Mouse (Mus musculus): ENCODE data around the gene Ier5. TPM values are rescaled to one million over a fixed set of nuclear protein-coding genes. Genes with fewer than 3 reads are reported as not detected.

The Ier5 gene
- total RNA-seq (2021) = 10 to 100 TPM; 13.2 to 15.5 TPM

GRCm38 (mm10) chr1:155099280-155099848 lies at the start of gene Ier5:
TSS of gene Ier5 (minus strand) at chr1:155099636.
- intact Hi-C loops (cut with DNase I) = loop anchor here (1.0 to 5.0 kb wide), 4 partner anchors 16 to 118 kb away; no protein-coding TSS in a partner anchor
- DNase-seq = peak; percentile 97

- no peak for DNase-seq
- intact Hi-C loops (cut with DNase I) = no loop called here
Observed at GRCm38 (mm10) chr1:155147228-155147627, 47.8 kb upstream of the Ier5 start.

GRCm38 (mm10) chr1:155146572-155146980 lies 47.1 kb upstream of the Ier5 start, which contains the start of gene Mr1:
TSS of gene Mr1 (minus strand) at chr1:155146814.
- peak; percentile 37 to 40 for DNase-seq

GRCm38 (mm10) chr1:155145620-155146019 lies 46.2 kb upstream of the Ier5 start:
- DNase-seq = no peak
- intact Hi-C loops (cut with DNase I) = no loop called here

More at GRCm38 (mm10) chr1:155146572-155146980, 47.1 kb upstream of the Ier5 start, which contains the start of gene Mr1:
- intact Hi-C loops (cut with DNase I) = no loop called here

GRCm38 (mm10) chr1:155140076-155140475 lies 40.6 kb upstream of the Ier5 start:
- DNase-seq = peak; percentile 72
- intact Hi-C loops (cut with DNase I) = loop anchor here (1.0 to 2.0 kb wide), 3 partner anchors 41 to 91 kb away; partner anchors contain the start of gene Ier5

GRCm38 (mm10) chr1:155138795-155139194 lies 39.4 kb upstream of the Ier5 start:
- intact Hi-C loops (cut with DNase I) = no loop called here
- peak; percentile 48 to 55 for DNase-seq

- DNase-seq = no peak
- intact Hi-C loops (cut with DNase I) = no loop called here
Observed at GRCm38 (mm10) chr1:155134866-155135265, 35.4 kb upstream of the Ier5 start.

- intact Hi-C loops (cut with DNase I) = no loop called here
Observed at GRCm38 (mm10) chr1:155127429-155127934, 28.0 kb upstream of the Ier5 start.

GRCm38 (mm10) chr1:155126716-155127115 lies 27.3 kb upstream of the Ier5 start:
- DNase-seq = no peak

More at GRCm38 (mm10) chr1:155127429-155127934, 28.0 kb upstream of the Ier5 start:
- DNase-seq = no peak

GRCm38 (mm10) chr1:155124397-155124796 lies 25.0 kb upstream of the Ier5 start:
- intact Hi-C loops (cut with DNase I) = no loop called here
- DNase-seq = no peak

More at GRCm38 (mm10) chr1:155126716-155127115, 27.3 kb upstream of the Ier5 start:
- intact Hi-C loops (cut with DNase I) = no loop called here

GRCm38 (mm10) chr1:155121977-155122939 lies 22.8 kb upstream of the Ier5 start:
- DNase-seq = peak; percentile 75 to 77
- intact Hi-C loops (cut with DNase I) = no loop called here

- DNase-seq = no peak
- intact Hi-C loops (cut with DNase I) = no loop called here
Observed at GRCm38 (mm10) chr1:155119719-155120118, 20.3 kb upstream of the Ier5 start.

GRCm38 (mm10) chr1:155113946-155114345 lies 14.5 kb upstream of the Ier5 start:
- DNase-seq = no peak
- intact Hi-C loops (cut with DNase I) = no loop called here

GRCm38 (mm10) chr1:155112875-155113274 lies 13.4 kb upstream of the Ier5 start:
- intact Hi-C loops (cut with DNase I) = no loop called here
- DNase-seq = no peak

- intact Hi-C loops (cut with DNase I) = no loop called here
- DNase-seq = no peak
Observed at GRCm38 (mm10) chr1:155112118-155112517, 12.7 kb upstream of the Ier5 start.

GRCm38 (mm10) chr1:155111491-155111890 lies 12.1 kb upstream of the Ier5 start:
- no peak for DNase-seq
- intact Hi-C loops (cut with DNase I) = no loop called here

GRCm38 (mm10) chr1:155109387-155110350 lies 10.2 kb upstream of the Ier5 start:
- intact Hi-C loops (cut with DNase I) = no loop called here
- DNase-seq = peak in 1 of 2 experiments; percentile 39

- DNase-seq = no peak
- intact Hi-C loops (cut with DNase I) = no loop called here
Observed at GRCm38 (mm10) chr1:155108412-155108811, 9.0 kb upstream of the Ier5 start.

- intact Hi-C loops (cut with DNase I) = no loop called here
- no peak for DNase-seq
Observed at GRCm38 (mm10) chr1:155107843-155108242, 8.4 kb upstream of the Ier5 start.

- no peak for DNase-seq
- intact Hi-C loops (cut with DNase I) = no loop called here
Observed at GRCm38 (mm10) chr1:155106310-155106709, 6.9 kb upstream of the Ier5 start.

Measured in heart, postnatal 36 days (tissue).